Mouse (Mus musculus) liver, embryonic 13.5 days (tissue): ENCODE measurements around the gene Uso1. TPM values are rescaled to one million over a fixed set of nuclear protein-coding genes. Genes with fewer than 3 reads are reported as not detected.
A peak's percentile ranks its signal among the peaks of the same experiment; 100 is the strongest.
"Not testable (repeated sequence)": the region's sequence is repeated elsewhere in the genome, so short reads cannot be mapped to it uniquely, and the experiment has no call there.

Experiments
- ATAC-seq: fragments of 200-750 bp; cut with Nextera tagmentation; 2 replicates; pipeline ENCODE4 v1.8.0; 2017; ENCODE audit warnings: low read depth, mild to moderate bottlenecking, moderate number of reproducible peaks, moderate library complexity
- DNase-seq: peaks from one replicate; pipeline ENCODE4 v3.0.0; 2022
- H3K27ac ChIP-seq: fragments of 300-500 bp; sonication (generic); 2 replicates; pipeline ENCODE4 v1.5.1; 2015; ENCODE audit warnings: moderate library complexity, mild to moderate bottlenecking, inconsistent platforms
- H3K27me3 ChIP-seq: fragments of 300-500 bp; sonication (generic); 2 replicates; pipeline ENCODE4 v1.6.1; 2015; ENCODE audit warnings: mild to moderate bottlenecking, inconsistent platforms
- H3K36me3 ChIP-seq: fragments of 300-500 bp; sonication (generic); 2 replicates; pipeline ENCODE4 v1.6.1; 2015; ENCODE audit warnings: mild to moderate bottlenecking, inconsistent platforms
- H3K4me1 ChIP-seq: fragments of 300-500 bp; sonication (generic); replicated peaks from 2 replicates; pipeline ENCODE4 v1.6.1; 2015; ENCODE audit warnings: inconsistent platforms
- H3K4me2 ChIP-seq: fragments of 300-500 bp; sonication (generic); 2 replicates; pipeline ENCODE4 v1.6.1; 2015; ENCODE audit warnings: inconsistent platforms, mild to moderate bottlenecking, moderate library complexity
- H3K4me3 ChIP-seq: fragments of 300-500 bp; sonication (generic); replicated peaks from 2 replicates; pipeline ENCODE4 v1.5.1; 2015; ENCODE audit warnings: mild to moderate bottlenecking, inconsistent platforms
- H3K9ac ChIP-seq: fragments of 300-500 bp; sonication (generic); 2 replicates; pipeline ENCODE4 v1.6.1; 2015; ENCODE audit warnings: mild to moderate bottlenecking, inconsistent platforms
- H3K9me3 ChIP-seq: fragments of 300-500 bp; sonication (generic); replicated peaks from 2 replicates; pipeline ENCODE4 v1.6.1; 2016; ENCODE audit warnings: inconsistent platforms
- WGBS: fragments of 180-500 bp; shearing (Covaris S2); methylation state at CpG from one replicate; pipeline ENCODE4 v1.1.7; 2015; ENCODE audit not compliant: insufficient replicate concordance; 5-methylcytosine and 5-hydroxymethylcytosine counted together
- polyA plus RNA-seq: library from polyadenylated mRNA; unstranded; fragments of >200 nt; fragmentation: Nextera tagmentation; extraction: Ambion mirVana; gene quantifications from 2 replicates; pipeline ENCODE4 v1.2.1, GENCODE M21; 2015

Uso1 gene
- polyA plus RNA-seq, 1 experiment from 2014 or later: 23.9 TPM

DNA sequence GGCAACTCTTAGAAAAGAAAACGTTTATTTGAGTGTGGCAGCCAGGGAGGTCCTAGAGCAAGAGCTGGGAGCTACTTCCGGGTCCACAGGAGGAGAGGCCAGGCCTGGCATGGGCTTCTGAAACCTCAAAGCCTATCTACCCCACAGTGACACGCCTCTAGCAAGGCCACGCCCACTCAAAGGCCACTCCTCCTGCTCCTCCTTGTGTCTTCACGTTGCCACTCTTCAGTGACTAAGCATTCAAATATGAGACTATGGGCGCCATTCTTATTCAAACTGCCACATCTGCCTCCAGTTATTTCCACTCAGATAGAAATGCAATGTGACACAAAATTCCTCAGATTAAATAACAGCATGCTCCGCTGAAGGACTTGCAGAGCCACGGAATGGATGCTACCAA, 9.2 kb upstream of the Uso1 start:
- DNase-seq: peak; percentile 95
- Histone ChIP-seq H3K4me1 (peaks cover 67% of the 10 kb centered on the region), H3K9me3 (no peaks in the 10 kb centered on the region), H3K4me2 (peak overlapping the region; percentile 80), H3K36me3 (peaks cover 22% of the 10 kb centered on the region), H3K27me3 (no peaks in the 10 kb centered on the region), H3K27ac (peak overlapping the region; percentile 99), H3K9ac (peak overlapping the region; percentile 78), H3K4me3 (peak overlapping the region; percentile 65)
- peak; percentile 90 for ATAC-seq
- WGBS: 7% methylated on average over 8 of the region's 8 CpGs

DNA sequence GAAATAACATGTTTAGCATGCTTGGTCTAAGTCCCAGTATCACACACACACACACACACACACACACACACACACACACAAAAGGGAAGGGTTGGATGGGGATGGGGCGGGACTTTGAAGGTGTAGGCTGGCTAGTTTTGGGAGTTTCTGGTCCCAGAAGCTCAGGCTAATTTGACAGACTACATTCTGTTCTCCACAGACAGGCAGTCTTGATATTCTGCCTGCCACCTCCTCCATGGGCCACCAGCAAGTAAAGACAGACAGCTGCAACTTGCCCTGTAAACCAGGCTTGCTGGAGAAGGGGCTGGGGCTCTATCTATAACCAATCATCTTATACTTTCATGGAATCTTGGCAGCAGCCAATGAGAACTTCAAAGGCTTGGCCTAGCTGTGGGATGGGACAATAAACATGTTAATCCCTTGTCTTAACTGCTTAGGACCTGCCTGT, 8.4 kb upstream of the Uso1 start:
- ATAC-seq (peak; percentile 3; the same call in 1 of the 2 replicates), DNase-seq (no peak)
- H3K36me3 ChIP-seq: peaks cover 22% of the 10 kb centered on the region
- no peaks in the 10 kb centered on the region for H3K27me3 ChIP-seq
- H3K9ac ChIP-seq: peak overlapping the region; percentile 76
- 64% methylated on average over 1 of the region's 1 CpGs for WGBS
- H3K4me1 ChIP-seq: peaks cover 73% of the 10 kb centered on the region
- peak overlapping the region; percentile 80 for H3K4me2 ChIP-seq
- H3K4me3 ChIP-seq: peak overlapping the region; percentile 65
- H3K9me3 ChIP-seq: no peaks in the 10 kb centered on the region
- peak overlapping the region; percentile 99 for H3K27ac ChIP-seq

DNA sequence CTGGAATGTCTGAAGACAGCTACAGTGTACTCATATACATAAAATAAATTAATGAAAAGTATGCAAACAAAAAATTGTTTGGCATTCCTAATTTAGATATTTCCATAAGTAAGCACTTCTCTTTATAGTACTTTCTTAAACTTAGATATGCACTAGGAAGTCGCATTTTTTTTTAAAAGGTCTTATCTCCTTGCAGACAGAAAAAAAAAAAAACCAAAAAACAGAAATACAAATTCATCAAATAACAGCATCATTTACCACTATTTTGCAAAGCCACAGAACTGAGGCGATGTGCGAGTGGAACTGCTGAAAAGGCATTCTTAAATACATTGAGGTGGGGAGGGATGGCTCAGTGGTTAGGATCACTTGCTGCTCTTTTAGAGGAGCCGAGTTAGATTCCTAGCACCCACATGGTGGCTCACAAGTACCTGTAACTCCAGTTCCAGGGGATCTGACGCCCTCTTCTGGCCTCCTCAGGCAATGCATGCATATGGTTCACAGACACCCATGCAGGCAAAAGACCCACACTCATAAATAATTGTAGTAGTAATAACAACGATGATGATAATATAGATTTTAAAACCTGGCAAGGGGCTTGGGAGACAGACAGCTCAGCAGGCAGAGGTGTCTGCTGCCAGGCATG, 7.6 kb upstream of the Uso1 start:
- ATAC-seq: no peak
- Histone ChIP-seq H3K4me1 (peaks cover 74% of the 10 kb centered on the region), H3K9ac (no peak overlapping the region), H3K4me2 (peak overlapping the region; percentile 80; the same call in 1 of the 2 replicates), H3K4me3 (no peak overlapping the region), H3K9me3 (no peaks in the 10 kb centered on the region), H3K27me3 (no peaks in the 10 kb centered on the region), H3K36me3 (peaks cover 18% of the 10 kb centered on the region), H3K27ac (peak overlapping the region; percentile 99)
- 78% methylated on average over 6 of the region's 6 CpGs for WGBS
- no peak for DNase-seq

DNA sequence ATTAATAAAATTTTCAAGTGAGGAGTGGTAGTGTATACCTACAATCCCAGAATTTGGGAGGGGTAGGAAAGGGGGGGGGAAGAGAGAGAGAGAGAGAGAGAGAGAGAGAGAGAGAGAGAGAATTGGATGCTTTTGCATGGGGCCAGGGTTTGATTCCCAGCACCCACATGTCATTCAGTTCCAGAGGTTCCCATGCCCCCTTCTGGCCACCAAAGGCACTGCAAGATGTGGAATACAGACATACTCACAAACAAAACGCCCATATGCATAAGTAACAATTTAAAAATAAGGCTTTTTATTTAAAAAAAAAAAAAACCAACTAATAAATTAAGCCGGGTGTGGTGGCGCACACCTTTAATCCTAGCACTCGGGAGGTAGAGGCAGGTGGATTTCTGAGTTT, 5.6 kb upstream of the Uso1 start:
- H3K4me3 ChIP-seq: peak overlapping the region; percentile 45
- peak overlapping the region; percentile 56 for H3K4me2 ChIP-seq
- H3K4me1 ChIP-seq: peaks cover 75% of the 10 kb centered on the region
- H3K9ac ChIP-seq: peak overlapping the region; percentile 3; the same call in 1 of the 2 replicates
- 87% methylated on average over 4 of the region's 4 CpGs for WGBS
- DNase-seq (no peak), ATAC-seq (no peak)
- H3K27ac ChIP-seq: no peak overlapping the region
- H3K9me3 ChIP-seq: no peaks in the 10 kb centered on the region
- H3K36me3 ChIP-seq: peaks cover 18% of the 10 kb centered on the region
- no peaks in the 10 kb centered on the region for H3K27me3 ChIP-seq

DNA sequence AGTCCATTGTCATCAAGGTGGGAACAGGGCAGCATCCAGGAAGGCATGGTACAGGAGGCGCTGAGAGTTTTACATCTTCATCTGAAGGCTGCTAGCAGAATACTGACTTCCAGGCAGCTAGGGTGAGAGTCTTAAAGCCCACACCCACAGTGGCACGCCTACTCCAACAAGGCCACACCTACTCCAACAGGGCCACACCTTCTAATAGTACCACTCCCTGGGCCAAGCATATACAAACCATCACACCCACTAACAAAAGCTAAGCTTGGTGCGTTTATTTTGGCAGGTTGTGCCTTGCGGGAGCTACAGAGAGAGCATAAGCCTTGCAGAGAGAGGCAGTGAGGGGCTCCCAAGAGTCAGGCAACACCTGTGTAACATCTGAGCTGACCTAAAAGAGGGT, 4.7 kb upstream of the Uso1 start:
- peak; percentile 64 for DNase-seq
- Histone ChIP-seq H3K4me3 (peak overlapping the region; percentile 45), H3K4me2 (peak overlapping the region; percentile 56), H3K27ac (peak overlapping the region; percentile 57), H3K4me1 (peaks cover 68% of the 10 kb centered on the region), H3K36me3 (peaks cover 18% of the 10 kb centered on the region)
- not testable (repeated sequence) for H3K27me3 ChIP-seq, H3K9ac ChIP-seq, H3K9me3 ChIP-seq, ATAC-seq
- WGBS: 61% methylated on average over 4 of the region's 4 CpGs

GRCm38 (mm10) chr5:92134934-92135333, 2.8 kb upstream of the Uso1 start:
- no peak overlapping the region for H3K27ac ChIP-seq
- DNase-seq: no peak
- 63% methylated on average over 3 of the region's 3 CpGs for WGBS
- ATAC-seq: no peak
- no peak overlapping the region for H3K9ac ChIP-seq
- peaks cover 65% of the 10 kb centered on the region for H3K4me1 ChIP-seq
- peaks cover 18% of the 10 kb centered on the region for H3K36me3 ChIP-seq
- no peaks in the 10 kb centered on the region for H3K27me3 ChIP-seq
- H3K4me3 ChIP-seq: no peak overlapping the region
- H3K4me2 ChIP-seq: no peak overlapping the region
- H3K9me3 ChIP-seq: no peaks in the 10 kb centered on the region

DNA sequence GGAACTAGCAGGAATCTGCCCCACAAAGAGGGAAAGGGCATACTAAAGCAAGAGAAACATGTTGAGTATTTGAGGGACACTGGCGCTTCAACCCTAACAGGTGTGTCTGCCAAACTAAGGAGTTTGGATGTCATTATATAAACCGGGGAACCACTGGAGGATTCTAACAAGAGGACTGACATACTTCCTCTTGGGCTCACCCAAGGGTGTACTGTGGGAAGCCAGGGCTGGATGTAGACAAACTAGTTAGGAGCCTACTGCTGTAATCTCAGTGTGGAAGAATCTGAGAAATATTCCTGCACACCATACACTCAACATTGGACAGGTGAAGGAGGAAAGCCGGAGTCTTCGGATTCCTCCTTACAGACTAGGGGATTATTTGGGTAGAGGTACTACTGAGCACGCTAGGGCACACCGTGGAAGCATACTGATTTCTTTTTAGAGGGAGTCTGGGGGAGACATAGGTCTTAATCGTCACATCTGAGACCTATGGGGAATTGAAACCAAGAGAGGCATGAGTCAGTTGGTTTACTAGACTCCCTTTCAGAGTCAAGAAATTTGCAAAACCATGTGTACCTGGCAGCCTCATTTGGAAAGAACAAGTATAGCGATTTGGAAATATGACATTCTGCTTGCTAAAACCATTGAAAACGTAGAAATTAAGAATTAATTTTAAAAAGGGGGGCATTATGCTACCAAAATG, 1.1 kb upstream of the Uso1 start:
- peak overlapping the region; percentile 77 for H3K9ac ChIP-seq
- no peak overlapping the region for H3K27ac ChIP-seq
- H3K4me1 ChIP-seq: peaks cover 59% of the 10 kb centered on the region
- H3K4me3 ChIP-seq: peak overlapping the region; percentile 96
- ATAC-seq (no peak), DNase-seq (no peak)
- peak overlapping the region; percentile 85 for H3K4me2 ChIP-seq
- H3K36me3 ChIP-seq: peaks cover 6% of the 10 kb centered on the region
- 58% methylated on average over 9 of the region's 9 CpGs for WGBS
- H3K27me3 ChIP-seq: no peaks in the 10 kb centered on the region
- H3K9me3 ChIP-seq: no peaks in the 10 kb centered on the region

GRCm38 (mm10) chr5:92138093-92138621, 419 bp downstream of the Uso1 start:
- H3K9me3 ChIP-seq: no peaks in the 10 kb centered on the region
- under 1% methylated on average over 43 of the region's 43 CpGs for WGBS
- peaks cover 59% of the 10 kb centered on the region for H3K4me1 ChIP-seq
- H3K9ac ChIP-seq: peak overlapping the region; percentile 96
- peak; percentile 73 for ATAC-seq
- DNase-seq: peak; percentile 57
- H3K4me2 ChIP-seq: peak overlapping the region; percentile 83
- 0 out of 2 replicates have a peak, but pooled peaks cover 2% of the 10 kb centered on the region for H3K36me3 ChIP-seq
- no peaks in the 10 kb centered on the region for H3K27me3 ChIP-seq
- peak overlapping the region; percentile 85 for H3K27ac ChIP-seq
- H3K4me3 ChIP-seq: peak overlapping the region; percentile 96

DNA sequence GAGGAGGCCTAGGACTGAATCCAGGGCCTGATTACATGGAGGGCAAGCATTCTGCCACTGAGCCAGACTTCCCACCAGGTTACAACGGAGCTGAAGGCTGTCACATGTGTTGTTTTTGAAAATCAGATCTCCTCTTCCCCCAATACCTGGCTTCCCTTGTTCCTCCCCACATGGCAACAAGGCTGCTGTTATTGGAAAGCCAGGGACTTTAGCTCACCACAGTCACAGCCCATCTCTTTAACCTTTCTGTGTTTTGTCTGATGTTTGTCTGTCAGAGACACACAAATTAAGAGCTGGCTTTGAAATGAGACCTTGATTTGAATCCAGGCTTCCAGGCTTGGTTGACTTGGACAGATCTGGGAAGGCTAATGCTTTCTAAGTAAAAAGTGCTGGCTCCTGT, 1.5 kb downstream of the Uso1 start:
- Histone ChIP-seq H3K4me1 (peaks cover 56% of the 10 kb centered on the region), H3K27me3 (no peaks in the 10 kb centered on the region), H3K4me3 (peak overlapping the region; percentile 96), H3K27ac (peak overlapping the region; percentile 9), H3K9ac (peak overlapping the region; percentile 96), H3K36me3 (no peaks in the 10 kb centered on the region), H3K9me3 (no peaks in the 10 kb centered on the region), H3K4me2 (peak overlapping the region; percentile 83)
- ATAC-seq: no peak
- 29% methylated on average over 1 of the region's 1 CpGs for WGBS
- DNase-seq: no peak

DNA sequence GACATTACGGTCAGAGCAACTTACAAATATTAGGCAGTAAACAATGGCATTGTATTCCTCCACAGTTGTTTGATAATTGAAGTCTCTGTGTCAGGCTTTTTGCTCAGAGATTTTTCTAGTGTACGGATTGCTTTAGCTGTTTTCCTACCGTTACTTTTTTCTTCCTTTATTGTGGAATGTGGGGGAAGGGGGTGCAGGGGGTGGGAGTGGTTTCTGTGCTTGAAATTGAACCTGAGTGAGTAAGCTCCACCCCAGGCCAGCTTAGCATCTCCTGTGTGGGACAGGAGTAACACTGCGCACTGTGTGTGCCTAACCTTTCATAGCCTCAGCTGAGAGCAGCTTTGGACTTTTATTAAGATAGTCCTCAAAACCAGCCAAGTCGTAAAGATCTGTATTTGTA, 4.0 kb downstream of the Uso1 start:
- no peak for DNase-seq
- no peak for ATAC-seq
- Histone ChIP-seq H3K9ac (no peak overlapping the region), H3K4me1 (peaks cover 64% of the 10 kb centered on the region), H3K4me3 (no peak overlapping the region), H3K4me2 (no peak overlapping the region), H3K27me3 (no peaks in the 10 kb centered on the region), H3K9me3 (no peaks in the 10 kb centered on the region), H3K27ac (no peak overlapping the region), H3K36me3 (0 out of 2 replicates have a peak, but pooled peaks cover 4% of the 10 kb centered on the region)
- WGBS: 86% methylated on average over 5 of the region's 5 CpGs

GRCm38 (mm10) chr5:92142481-92142880, 4.7 kb downstream of the Uso1 start:
- Histone ChIP-seq H3K9me3 (no peaks in the 10 kb centered on the region), H3K4me1 (peaks cover 63% of the 10 kb centered on the region), H3K9ac (no peak overlapping the region), H3K4me2 (no peak overlapping the region), H3K27ac (no peak overlapping the region), H3K27me3 (no peaks in the 10 kb centered on the region), H3K36me3 (0 out of 2 replicates have a peak, but pooled peaks cover 4% of the 10 kb centered on the region), H3K4me3 (no peak overlapping the region)
- 67% methylated on average over 3 of the region's 3 CpGs for WGBS
- no peak for ATAC-seq
- no peak for DNase-seq
